Mouse (Mus musculus): ENCODE results near the gene Vps16.

- TF ChIP-seq MXI1 (IDR thresholded peaks at IDR 0.05; ENCODE audit: low read depth, low read length) (no peak; the same call in 1 of the 2 replicates), E2F4 (IDR thresholded peaks at IDR 0.05; ENCODE audit: borderline replicate concordance, low read depth, low read length) (no peak), CHD2 (IDR thresholded peaks at IDR 0.05; ENCODE audit: low read length) (no peak), HCFC1 (IDR thresholded peaks at IDR 0.05; ENCODE audit: low read depth, low read length) (no peak), CTCF (IDR thresholded peaks at IDR 0.05 in 2 of 3, conservative IDR thresholded peaks at IDR 0.05 in 1 of 3; ENCODE audit: control insufficient read depth in 1 of 3, insufficient read depth in 1 of 3, low read depth in 2 of 3, low read length in 3 of 3, poor library complexity in 1 of 3, severe bottlenecking in 1 of 3) (no peak), EP300 (IDR thresholded peaks at IDR 0.05; ENCODE audit: low read depth in 1 of 2, low read length in 2 of 2) (peak in 1 of 2 experiments; percentile 41; a peak in 1 of 4 replicates), RAD21 (IDR thresholded peaks at IDR 0.05; ENCODE audit: low read depth, low read length) (no peak), MAFK (IDR thresholded peaks at IDR 0.05; ENCODE audit: borderline replicate concordance, low read depth, low read length) (no peak), MAX (IDR thresholded peaks at IDR 0.05; ENCODE audit: low read length) (peak; percentile 96)
These were observed 578 bp upstream of the Vps16 start for GRCm38 (mm10) chr2:130423397-130424125.

Measured in MEL (cell line).